Mouse (Mus musculus): ENCODE results near the gene Ky.

Gene Ky

DNA sequence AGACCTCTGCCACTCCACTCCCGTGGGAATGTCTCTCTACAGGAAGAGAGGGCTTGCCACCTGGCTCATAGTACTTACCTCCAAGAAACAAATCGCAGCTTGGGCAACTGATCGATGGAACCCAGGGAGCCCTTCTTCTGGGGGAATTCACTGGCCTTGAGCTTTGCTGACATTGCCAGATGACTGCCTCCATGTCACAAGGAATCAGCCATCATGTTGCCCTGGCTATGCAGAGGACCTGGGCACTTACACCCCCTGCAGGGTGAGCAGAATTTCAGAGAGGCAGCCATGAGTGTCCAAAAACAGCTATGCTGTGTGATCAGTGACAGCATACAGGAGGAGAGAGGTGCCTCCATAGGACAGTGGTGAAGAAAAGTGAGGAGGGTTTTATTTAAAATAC, 48.2 kb downstream of the Ky start:
- no peak for DNase-seq

DNA sequence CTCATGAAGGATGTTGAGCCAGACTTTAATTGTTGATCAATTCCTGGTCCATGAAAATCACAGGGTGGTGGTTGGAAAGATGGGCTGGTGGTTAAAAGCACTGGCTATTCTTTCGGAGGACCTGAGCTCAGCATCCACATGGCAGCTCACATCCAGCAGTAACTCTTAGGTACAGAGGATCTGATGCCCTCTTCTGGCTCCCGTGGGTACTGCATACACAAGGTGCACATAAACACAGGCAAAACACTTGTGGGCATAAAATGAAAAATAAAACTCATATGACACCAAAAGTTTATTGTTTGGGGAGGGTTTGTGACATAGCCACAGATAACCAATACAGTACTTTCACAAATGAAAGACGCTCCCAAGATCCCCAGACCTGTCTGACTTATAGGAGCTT, 52.9 kb downstream of the Ky start:
- no peak for DNase-seq

- no peak for DNase-seq
Observed at GRCm38 (mm10) chr9:102572888-102573287, 67.3 kb downstream of the Ky start.

- DNase-seq, result peak; percentile 15
Observed at GRCm38 (mm10) chr9:102577480-102577879, 71.9 kb downstream of the Ky start.

DNA sequence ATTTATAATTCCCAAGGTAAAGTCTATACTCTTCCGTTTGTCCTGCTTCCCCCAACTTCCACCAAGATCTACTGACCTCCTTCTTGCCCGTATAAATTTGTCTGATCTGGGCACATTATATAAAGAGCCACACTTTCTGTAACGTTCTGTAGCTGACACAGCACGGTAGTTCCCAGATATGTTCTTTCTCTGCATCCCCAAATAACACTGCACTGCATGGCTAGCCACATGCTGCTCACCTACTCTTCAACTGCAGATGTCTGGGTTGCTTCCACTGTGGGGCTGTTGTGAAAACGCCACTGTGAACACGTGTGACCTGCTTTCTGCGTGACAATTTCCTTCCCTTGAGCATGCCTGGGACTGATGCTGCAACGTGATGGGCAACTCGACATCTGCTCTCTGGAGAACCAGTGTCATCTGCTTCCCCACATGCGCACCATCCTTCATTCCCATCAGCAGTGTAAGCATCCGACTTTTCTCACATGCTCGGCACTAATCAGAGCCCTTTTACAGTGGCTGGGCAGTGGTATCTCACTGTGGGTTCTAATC, 76.4 kb downstream of the Ky start:
- no peak for DNase-seq

- no peak for DNase-seq
Observed at GRCm38 (mm10) chr9:102587347-102587746, 81.8 kb downstream of the Ky start.

GRCm38 (mm10) chr9:102594667-102595393, 89.3 kb downstream of the Ky start:
- DNase-seq, result no peak
